Mouse (Mus musculus): ENCODE results near the gene Cadm1. TPM values are rescaled to one million over a fixed set of nuclear protein-coding genes. Genes with fewer than 3 reads are reported as not detected.

Gene Cadm1
- total RNA-seq, 2 experiments from 2014 or later, result 0.85 to 6.0 TPM

GRCm38 (mm10) chr9:47601541-47601940 is 71.6 kb downstream of the Cadm1 start:
- no peak for ATAC-seq (replicated peaks; ENCODE audit: low FRiP score, poor library complexity, severe bottlenecking)

- no peak for ATAC-seq (replicated peaks; ENCODE audit: low FRiP score, poor library complexity, severe bottlenecking)
These were observed 74.0 kb downstream of the Cadm1 start for GRCm38 (mm10) chr9:47603971-47604370.

GRCm38 (mm10) chr9:47605628-47606027 is 75.7 kb downstream of the Cadm1 start:
- ATAC-seq (replicated peaks; ENCODE audit: low FRiP score, poor library complexity, severe bottlenecking), result no peak

- ATAC-seq (replicated peaks; ENCODE audit: low FRiP score, poor library complexity, severe bottlenecking), result no peak
These were observed 78.5 kb downstream of the Cadm1 start for GRCm38 (mm10) chr9:47608441-47608840.

GRCm38 (mm10) chr9:47608921-47609320 is 78.9 kb downstream of the Cadm1 start:
- no peak for ATAC-seq (replicated peaks; ENCODE audit: low FRiP score, poor library complexity, severe bottlenecking)

GRCm38 (mm10) chr9:47609443-47609842 is 79.5 kb downstream of the Cadm1 start:
- no peak for ATAC-seq (replicated peaks; ENCODE audit: low FRiP score, poor library complexity, severe bottlenecking)

- ATAC-seq (replicated peaks; ENCODE audit: low FRiP score, poor library complexity, severe bottlenecking), result no peak
These were observed 80.3 kb downstream of the Cadm1 start for GRCm38 (mm10) chr9:47610316-47610715.

- no peak for ATAC-seq (replicated peaks; ENCODE audit: low FRiP score, poor library complexity, severe bottlenecking)
These were observed 83.0 kb downstream of the Cadm1 start for GRCm38 (mm10) chr9:47612894-47613412.

- no peak for ATAC-seq (replicated peaks; ENCODE audit: low FRiP score, poor library complexity, severe bottlenecking)
These were observed 85.1 kb downstream of the Cadm1 start for GRCm38 (mm10) chr9:47615049-47615448.

GRCm38 (mm10) chr9:47616391-47616790 is 86.4 kb downstream of the Cadm1 start:
- ATAC-seq (replicated peaks; ENCODE audit: low FRiP score, poor library complexity, severe bottlenecking), result no peak

GRCm38 (mm10) chr9:47619501-47620029 is 89.6 kb downstream of the Cadm1 start:
- ATAC-seq (replicated peaks; ENCODE audit: low FRiP score, poor library complexity, severe bottlenecking), result no peak

GRCm38 (mm10) chr9:47623447-47624445 is 93.8 kb downstream of the Cadm1 start:
- no peak for ATAC-seq (replicated peaks; ENCODE audit: low FRiP score, poor library complexity, severe bottlenecking)

GRCm38 (mm10) chr9:47624565-47625520 is 94.9 kb downstream of the Cadm1 start:
- ATAC-seq (replicated peaks; ENCODE audit: low FRiP score, poor library complexity, severe bottlenecking), result no peak

- ATAC-seq (replicated peaks; ENCODE audit: low FRiP score, poor library complexity, severe bottlenecking), result no peak
These were observed 95.7 kb downstream of the Cadm1 start for GRCm38 (mm10) chr9:47625621-47626210.

GRCm38 (mm10) chr9:47627966-47628365 is 98.0 kb downstream of the Cadm1 start:
- no peak for ATAC-seq (replicated peaks; ENCODE audit: low FRiP score, poor library complexity, severe bottlenecking)

- ATAC-seq (replicated peaks; ENCODE audit: low FRiP score, poor library complexity, severe bottlenecking), result no peak
These were observed 98.6 kb downstream of the Cadm1 start for GRCm38 (mm10) chr9:47628550-47628949.

GRCm38 (mm10) chr9:47634695-47635094 is 104.7 kb downstream of the Cadm1 start:
- no peak for ATAC-seq (replicated peaks; ENCODE audit: low FRiP score, poor library complexity, severe bottlenecking)

GRCm38 (mm10) chr9:47642663-47643062 is 112.7 kb downstream of the Cadm1 start:
- ATAC-seq (replicated peaks; ENCODE audit: low FRiP score, poor library complexity, severe bottlenecking), result no peak

- no peak for ATAC-seq (replicated peaks; ENCODE audit: low FRiP score, poor library complexity, severe bottlenecking)
These were observed 115.1 kb downstream of the Cadm1 start for GRCm38 (mm10) chr9:47645056-47645455.
